ENCODE assay signal across 23 mouse cellular contexts in genomic region chr5:33200071-33200470, GRCm38 (mm10). TPM values are rescaled to one million over a fixed set of nuclear protein-coding genes. Genes with fewer than 3 reads are reported as not detected.
"Had no signal": no experiment of that assay in that cellular context is flagged by ENCODE, and none has a peak within 500 bp of the region (broad histone marks: within the 10 kb centered on the region; RNA-seq: fewer than 3 reads in every experiment).

No protein-coding gene starts in this region.

- H3K4me1 ChIP-seq: limb, embryonic 12.5 days; midbrain, embryonic 15.5 days; neural tube, embryonic 12.5 days; neural tube, embryonic 15.5 days had no signal

- ATAC-seq: liver, embryonic 12.5 days; midbrain, embryonic 15.5 days had no signal

- H3K4me2 ChIP-seq: limb, embryonic 12.5 days; liver, embryonic 12.5 days; liver, embryonic 15.5 days; lung, embryonic 15.5 days; midbrain, embryonic 11.5 days; midbrain, embryonic 15.5 days; neural tube, embryonic 12.5 days; neural tube, embryonic 15.5 days had no signal

- H3K36me3 ChIP-seq: limb, embryonic 12.5 days; liver, embryonic 12.5 days; liver, embryonic 15.5 days; lung, embryonic 15.5 days; midbrain, embryonic 15.5 days; neural tube, embryonic 12.5 days; neural tube, embryonic 15.5 days had no signal

- H3K9me3 ChIP-seq: limb, embryonic 12.5 days; liver, embryonic 12.5 days; liver, embryonic 15.5 days; lung, embryonic 15.5 days; midbrain, embryonic 15.5 days; neural tube, embryonic 12.5 days; neural tube, embryonic 15.5 days had no signal

- H3K4me3 ChIP-seq: left cerebral cortex, adult 2 months; limb, embryonic 12.5 days; liver, embryonic 12.5 days; liver, embryonic 15.5 days; lung, embryonic 15.5 days; midbrain, embryonic 15.5 days; neural tube, embryonic 12.5 days; neural tube, embryonic 15.5 days had no signal

- H3K27ac ChIP-seq: left cerebral cortex, adult 2 months; limb, embryonic 12.5 days; liver, embryonic 12.5 days; liver, embryonic 15.5 days; lung, embryonic 15.5 days; midbrain, embryonic 15.5 days; neural tube, embryonic 12.5 days; neural tube, embryonic 15.5 days; stomach, postnatal 0 days had no signal

- DNase-seq: kidney, adult 9 months; kidney, postnatal 25 days; layer of hippocampus, postnatal 36 days; liver; lung, adult 18-20 months; lung, postnatal 10 days; lung, postnatal 4 days; right cerebral cortex, adult 18-20 months; right cerebral cortex, postnatal 14 days; right cerebral cortex, postnatal 4 days; thymus, adult 2 months; thymus, postnatal 14 days had no signal

- H3K9ac ChIP-seq: limb, embryonic 12.5 days; liver, embryonic 12.5 days; liver, embryonic 15.5 days; lung, embryonic 15.5 days; midbrain, embryonic 15.5 days; neural tube, embryonic 12.5 days; neural tube, embryonic 15.5 days had no signal

- H3K27me3 ChIP-seq: limb, embryonic 12.5 days; liver, embryonic 15.5 days; lung, embryonic 15.5 days; midbrain, embryonic 15.5 days; neural tube, embryonic 12.5 days had no signal

RNA-seq across cellular contexts. Expression of gene Spon2, which starts 18.2 kb away (rescaled TPM):
- total RNA-seq: layer of hippocampus, adult 8-10 months had no signal
